Mouse (Mus musculus) left cerebral cortex, postnatal 36 days (tissue): ENCODE results near the gene Arl6ip5. TPM values are rescaled to one million over a fixed set of nuclear protein-coding genes. Genes with fewer than 3 reads are reported as not detected.
"Not testable (repeated sequence)": the region's sequence is repeated elsewhere in the genome, so short reads cannot be mapped to it uniquely, and the experiment has no call there.

ENCODE experiments used
- DNase-seq, 2 experiments: peaks; one replicate each; pipeline ENCODE4 v3.0.0; 2021 to 2022; ENCODE audit warnings: low spot score in 2 of 2, mixed read lengths in 1 of 2
- intact Hi-C: fragments of 180-260 bp; cut with DNase I; formaldehyde crosslinking; loops from one replicate; pipeline ENCODE4 v1.15.1; 2025
- total RNA-seq, 2 experiments: library from RNA; stranded (reverse); gene quantifications; 2 replicates each; pipeline ENCODE4 v1.2.3; 2021

Arl6ip5 gene
- total RNA-seq, 2 experiments from 2014 or later, result 194 to 211 TPM

- peak; percentile 65 to 73 for DNase-seq
- intact Hi-C loops, result no loop called here
These were observed 10.9 kb downstream of the Arl6ip5 start for GRCm38 (mm10) chr6:97221205-97222025.

GRCm38 (mm10) chr6:97222321-97222720 lies 11.8 kb downstream of the Arl6ip5 start:
- DNase-seq, result no peak
- intact Hi-C loops, result no loop called here

- intact Hi-C loops, result no loop called here
- no peak for DNase-seq
These were observed 12.5 kb downstream of the Arl6ip5 start for GRCm38 (mm10) chr6:97222931-97223467.

GRCm38 (mm10) chr6:97223566-97223965 lies 13.1 kb downstream of the Arl6ip5 start:
- no peak for DNase-seq

GRCm38 (mm10) chr6:97224505-97224904 lies 14.0 kb downstream of the Arl6ip5 start:
- intact Hi-C loops, result no loop called here
- no peak for DNase-seq

More at GRCm38 (mm10) chr6:97223566-97223965, 13.1 kb downstream of the Arl6ip5 start:
- intact Hi-C loops, result no loop called here

- intact Hi-C loops, result no loop called here
- no peak for DNase-seq
These were observed 15.6 kb downstream of the Arl6ip5 start for GRCm38 (mm10) chr6:97226083-97226491.

GRCm38 (mm10) chr6:97227067-97227847 lies 16.8 kb downstream of the Arl6ip5 start:
- intact Hi-C loops, result no loop called here
- DNase-seq, result no peak

GRCm38 (mm10) chr6:97234911-97235668 lies 24.6 kb downstream of the Arl6ip5 start:
- intact Hi-C loops, result no loop called here
- DNase-seq, result no peak

GRCm38 (mm10) chr6:97236088-97236487 lies 25.6 kb downstream of the Arl6ip5 start:
- intact Hi-C loops, result no loop called here
- DNase-seq, result no peak

- DNase-seq, result no peak
- intact Hi-C loops, result no loop called here
These were observed 28.9 kb downstream of the Arl6ip5 start for GRCm38 (mm10) chr6:97239360-97239759.

- intact Hi-C loops, result no loop called here
- no peak for DNase-seq
These were observed 29.6 kb downstream of the Arl6ip5 start for GRCm38 (mm10) chr6:97240092-97240491.

- intact Hi-C loops, result no loop called here
- DNase-seq, result no peak
These were observed 32.0 kb downstream of the Arl6ip5 start for GRCm38 (mm10) chr6:97242522-97242921.

GRCm38 (mm10) chr6:97245200-97245599 lies 34.7 kb downstream of the Arl6ip5 start:
- intact Hi-C loops, result no loop called here

GRCm38 (mm10) chr6:97250966-97251365 lies 40.5 kb downstream of the Arl6ip5 start:
- peak; percentile 19 to 50 for DNase-seq
- intact Hi-C loops, result loop anchor here (1.0 kb wide), 1 partner anchor 272 kb away; no protein-coding TSS in a partner anchor

More at GRCm38 (mm10) chr6:97245200-97245599, 34.7 kb downstream of the Arl6ip5 start:
- no peak for DNase-seq

GRCm38 (mm10) chr6:97252086-97252485 lies 41.6 kb downstream of the Arl6ip5 start:
- intact Hi-C loops, result no loop called here
- DNase-seq, result no peak

GRCm38 (mm10) chr6:97252711-97253221 lies 42.3 kb downstream of the Arl6ip5 start, which contains the start of gene Lmod3:
Gene Lmod3 (minus strand): TSS chr6:97252759.
- DNase-seq, result no peak
- intact Hi-C loops, result no loop called here

- intact Hi-C loops, result no loop called here
- no peak for DNase-seq
These were observed 48.0 kb downstream of the Arl6ip5 start for GRCm38 (mm10) chr6:97258489-97258888.

GRCm38 (mm10) chr6:97259926-97260325 lies 49.4 kb downstream of the Arl6ip5 start:
- DNase-seq, intact Hi-C loops: not testable (repeated sequence)

- intact Hi-C loops, result no loop called here
- DNase-seq, result no peak
These were observed 51.7 kb downstream of the Arl6ip5 start for GRCm38 (mm10) chr6:97262229-97262628.
